Mouse (Mus musculus): Measurements from ENCODE around the gene Ptpn14.
A peak's percentile ranks its signal among the peaks of the same experiment; 100 is the strongest.

Gene Ptpn14

DNA sequence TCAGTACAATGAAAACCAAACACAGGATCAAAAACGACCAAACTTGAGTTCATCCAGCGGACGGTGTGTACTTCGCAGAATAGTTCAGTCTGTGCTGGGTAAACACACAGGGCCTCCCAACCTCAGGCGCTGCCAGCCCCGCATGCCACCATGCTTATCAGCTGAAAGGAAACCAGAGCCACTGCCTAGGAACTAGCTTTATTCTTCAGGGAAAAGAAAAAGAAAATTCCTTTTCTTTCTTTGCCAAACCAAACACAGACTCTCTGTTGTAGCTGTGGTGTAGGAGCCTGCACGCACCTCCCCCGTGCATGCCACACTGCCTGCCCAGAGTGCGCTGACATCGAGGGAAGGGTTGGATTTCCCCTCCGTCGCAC is 132.9 kb downstream of the Ptpn14 start:
- DNase-seq (ENCODE audit: inconsistent age in 2 of 2, low spot score in 1 of 2): no peak

DNA sequence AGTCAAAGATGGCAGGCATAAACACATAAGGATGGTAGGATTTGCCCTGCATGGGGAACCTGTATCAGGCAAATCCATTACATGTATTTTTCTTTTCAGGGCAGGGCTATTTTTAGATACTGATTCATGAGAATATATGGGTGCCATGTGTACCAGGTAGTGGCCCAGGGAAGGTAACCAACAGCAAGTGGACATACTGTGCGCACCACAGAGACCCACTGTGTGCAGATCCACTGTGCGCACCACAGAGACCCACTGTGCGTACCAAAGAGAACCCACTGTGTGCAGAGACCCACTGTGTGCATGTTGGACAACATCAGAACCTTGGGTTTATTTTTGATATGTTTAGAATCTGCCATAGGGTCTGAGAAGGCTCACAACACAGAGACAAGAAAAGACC is 135.7 kb downstream of the Ptpn14 start:
- DNase-seq (ENCODE audit: inconsistent age in 2 of 2, low spot score in 1 of 2): no peak

DNA sequence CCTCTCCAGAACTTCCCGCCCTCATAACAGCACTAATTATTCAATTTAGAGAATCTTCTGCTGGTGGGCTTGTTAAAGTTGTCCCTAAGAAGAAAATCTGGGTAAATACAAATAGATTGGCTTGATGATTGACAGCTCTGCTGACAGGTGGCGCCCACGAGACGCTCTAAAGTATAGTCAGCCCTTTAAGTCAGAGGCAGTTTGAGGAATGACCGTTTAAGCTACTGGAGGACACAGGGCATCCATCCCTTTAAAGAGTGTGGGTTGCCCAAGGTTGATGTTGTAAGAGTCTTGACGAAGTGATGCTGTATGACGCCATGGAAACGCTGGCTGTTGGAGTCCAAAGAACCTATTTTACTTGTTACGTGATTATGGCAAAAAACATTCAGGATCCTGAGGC is 136.2 kb downstream of the Ptpn14 start:
- no peak for DNase-seq (ENCODE audit: inconsistent age in 2 of 2, low spot score in 1 of 2)

DNA sequence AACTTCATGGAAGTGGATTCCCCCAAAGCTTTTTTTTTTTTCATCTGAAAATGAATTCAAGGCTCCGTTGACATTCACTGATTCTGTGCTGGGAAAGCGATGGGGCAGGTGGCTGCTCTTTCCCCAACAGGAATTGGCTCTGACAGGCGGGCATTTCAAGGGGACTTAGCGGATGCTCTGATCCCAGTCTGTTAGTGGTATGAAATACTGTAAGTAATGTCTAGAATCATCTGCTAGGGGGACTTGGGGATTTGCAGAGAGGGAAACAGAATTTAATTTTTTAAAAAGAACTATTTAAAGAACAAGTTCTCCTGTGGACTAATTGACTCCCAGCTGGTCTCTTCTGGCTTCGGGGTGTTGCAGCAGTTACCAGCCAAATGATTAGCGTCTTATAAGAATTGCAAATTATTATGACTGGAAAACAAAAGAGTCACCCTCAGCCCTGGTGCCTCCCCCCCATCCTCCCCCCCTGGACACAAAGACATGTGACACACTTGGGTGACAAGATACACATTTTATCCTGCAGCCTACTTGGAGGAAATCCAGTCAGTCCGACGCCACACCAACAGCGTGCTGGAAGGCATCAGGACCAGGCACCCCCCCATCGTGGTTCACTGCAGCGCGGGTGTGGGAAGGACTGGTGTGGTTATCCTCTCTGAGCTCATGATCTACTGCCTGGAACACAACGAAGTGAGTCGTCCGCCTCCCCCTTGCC is 136.9 kb downstream of the Ptpn14 start:
- no peak for DNase-seq (ENCODE audit: inconsistent age in 2 of 2, low spot score in 1 of 2)

DNA sequence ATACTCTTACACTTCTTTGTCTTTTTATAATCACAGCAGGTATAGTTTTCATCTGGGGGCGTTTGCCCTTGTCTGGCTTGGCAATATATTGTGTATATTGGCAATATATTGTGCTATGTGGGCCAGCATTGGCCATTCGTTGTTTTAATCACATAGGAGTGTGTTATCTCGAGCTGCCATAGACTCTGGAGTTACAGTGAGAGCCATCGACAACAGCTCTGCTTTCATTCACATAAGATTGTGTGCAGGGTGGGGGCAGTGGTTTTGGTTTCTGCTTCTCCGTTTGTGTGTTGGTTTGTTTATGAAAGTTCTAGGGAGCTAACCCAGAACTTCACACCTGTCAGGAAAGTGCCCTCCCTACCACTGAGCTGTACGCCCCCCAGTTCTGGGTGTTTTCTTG is 138.6 kb downstream of the Ptpn14 start:
- DNase-seq (ENCODE audit: inconsistent age in 2 of 2, low spot score in 1 of 2): no peak

DNA sequence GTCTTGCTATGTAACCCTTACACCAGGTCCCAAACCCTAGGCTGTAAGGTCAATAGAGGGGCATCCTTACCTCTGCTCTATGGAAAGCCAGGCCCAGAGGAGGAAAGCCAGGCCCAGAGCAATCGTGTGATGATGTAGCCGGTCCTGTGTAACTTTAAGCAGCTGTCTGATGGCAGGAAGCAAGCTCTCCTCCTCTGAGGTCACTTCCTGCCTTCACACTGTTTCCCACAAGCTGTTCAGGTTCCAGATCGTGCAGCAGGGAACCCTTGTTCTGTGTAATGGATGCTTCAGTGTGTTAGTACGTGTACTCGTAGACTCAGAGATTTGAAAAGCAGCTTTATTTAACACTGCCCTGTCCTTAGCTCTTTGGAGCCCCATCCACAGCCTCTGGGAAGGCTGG is 139.0 kb downstream of the Ptpn14 start:
- no peak for DNase-seq (ENCODE audit: inconsistent age in 2 of 2, low spot score in 1 of 2)

DNA sequence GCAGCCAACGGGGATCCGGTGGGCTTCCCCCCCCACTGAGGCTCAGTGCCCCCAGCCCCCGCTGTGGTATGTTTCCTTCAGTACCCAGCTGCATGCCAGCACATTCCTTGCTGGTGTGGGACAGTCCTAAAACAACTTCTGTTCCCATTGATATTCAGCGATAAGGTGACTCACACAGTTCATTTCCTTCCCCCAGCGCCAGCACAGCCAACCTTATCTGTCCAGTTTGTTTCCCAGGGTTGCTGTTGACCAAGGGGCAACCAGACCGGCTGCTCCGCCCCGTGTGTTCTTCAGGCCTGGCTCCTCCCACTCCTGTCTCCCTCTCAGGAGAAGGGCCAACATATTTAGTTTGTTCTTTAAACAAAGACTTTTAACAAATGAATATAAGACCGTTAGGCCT is 139.4 kb downstream of the Ptpn14 start:
- peak; percentile 81 to 83 for DNase-seq (ENCODE audit: inconsistent age in 2 of 2, low spot score in 1 of 2)

DNA sequence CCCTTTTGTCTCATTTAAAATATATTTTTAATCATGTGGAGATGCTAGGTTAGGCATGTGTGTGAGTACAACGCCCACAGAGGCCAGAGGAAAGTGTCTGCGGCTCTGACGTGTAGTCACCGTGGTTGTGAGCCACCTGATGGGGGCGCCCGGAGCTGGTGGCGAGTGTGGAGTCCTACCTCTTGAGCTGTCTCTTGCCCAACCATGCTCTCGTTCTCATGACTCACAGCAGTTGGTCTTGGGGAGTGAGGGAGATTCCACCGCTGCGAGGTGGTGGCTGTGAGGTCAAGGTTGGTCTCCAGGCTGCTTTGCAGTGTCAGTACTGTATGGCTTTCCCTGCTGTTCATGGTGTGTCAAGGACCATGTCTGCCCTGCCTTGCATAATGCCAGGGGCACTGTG is 140.0 kb downstream of the Ptpn14 start:
- peak; percentile 81 to 83 for DNase-seq (ENCODE audit: inconsistent age in 2 of 2, low spot score in 1 of 2)

DNA sequence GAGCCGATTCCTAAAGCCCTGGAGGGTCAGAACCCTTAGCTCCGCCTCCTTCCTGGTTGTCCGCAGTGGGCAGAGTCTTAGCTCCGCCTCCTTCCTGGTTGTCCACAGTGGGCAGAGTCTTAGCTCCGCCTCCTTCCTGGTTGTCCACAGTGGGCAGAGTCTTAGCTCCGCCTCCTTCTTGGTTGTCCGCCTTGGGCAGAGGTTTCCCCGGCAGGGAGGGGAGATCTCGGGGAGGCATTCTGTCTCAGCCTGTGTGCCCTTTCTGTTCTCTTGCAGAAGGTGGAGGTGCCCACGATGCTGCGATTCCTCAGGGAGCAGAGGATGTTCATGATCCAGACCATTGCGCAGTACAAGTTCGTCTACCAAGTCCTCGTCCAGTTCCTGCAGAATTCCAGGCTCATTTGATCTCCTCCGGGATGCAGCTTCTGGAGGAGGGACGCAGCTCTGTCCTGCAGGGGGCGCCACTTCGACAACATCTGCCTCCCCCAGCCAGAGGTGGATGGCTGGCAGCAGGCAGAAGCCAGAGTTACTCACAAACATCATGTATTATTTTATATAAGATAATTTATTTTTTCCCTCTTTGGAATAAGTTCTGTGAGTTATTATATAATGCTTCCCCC is 141.7 kb downstream of the Ptpn14 start:
- peak in 1 of 2 experiments; percentile 53 for DNase-seq (ENCODE audit: inconsistent age in 2 of 2, low spot score in 1 of 2)

DNA sequence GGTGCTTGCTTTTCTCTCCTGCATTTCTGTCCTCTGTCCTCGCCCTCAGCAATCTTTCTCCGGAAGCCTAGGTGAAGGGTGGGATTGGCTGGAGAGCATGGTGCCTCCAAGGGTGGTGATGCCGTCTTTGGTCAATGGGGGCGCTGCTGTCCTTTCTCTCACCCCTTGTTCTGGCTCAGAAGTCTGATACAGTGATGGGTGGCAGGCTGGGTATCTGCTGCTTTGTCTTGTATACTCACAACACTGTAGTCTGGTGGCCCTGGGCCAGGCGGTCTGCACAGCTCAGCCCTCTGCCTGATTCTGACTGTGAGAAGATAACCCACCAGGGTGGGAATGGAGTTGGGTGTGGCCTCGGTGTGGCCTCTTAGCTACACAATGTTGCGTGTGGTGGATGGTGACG is 142.5 kb downstream of the Ptpn14 start:
- no peak for DNase-seq (ENCODE audit: inconsistent age in 2 of 2, low spot score in 1 of 2)

DNA sequence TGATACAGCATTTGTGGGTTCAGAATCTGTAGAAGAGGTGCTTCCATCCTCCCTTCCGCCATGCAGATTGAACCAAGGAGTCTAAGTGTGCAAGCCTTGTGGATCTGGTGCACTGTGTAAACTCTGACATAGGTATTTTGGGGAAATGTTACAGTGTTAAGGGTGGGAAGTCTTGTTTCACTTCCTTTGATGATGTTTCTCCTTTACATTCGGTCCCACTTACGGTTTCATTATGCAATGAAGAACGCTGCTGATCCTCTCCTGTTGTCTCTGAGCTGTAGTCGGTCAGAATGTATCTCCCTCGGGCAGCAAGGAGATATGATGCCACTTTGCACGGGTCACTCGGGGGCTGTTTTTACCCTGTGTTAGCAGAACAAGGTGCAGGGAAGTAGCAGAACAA is 143.6 kb downstream of the Ptpn14 start:
- no peak for DNase-seq (ENCODE audit: inconsistent age in 2 of 2, low spot score in 1 of 2)

DNA sequence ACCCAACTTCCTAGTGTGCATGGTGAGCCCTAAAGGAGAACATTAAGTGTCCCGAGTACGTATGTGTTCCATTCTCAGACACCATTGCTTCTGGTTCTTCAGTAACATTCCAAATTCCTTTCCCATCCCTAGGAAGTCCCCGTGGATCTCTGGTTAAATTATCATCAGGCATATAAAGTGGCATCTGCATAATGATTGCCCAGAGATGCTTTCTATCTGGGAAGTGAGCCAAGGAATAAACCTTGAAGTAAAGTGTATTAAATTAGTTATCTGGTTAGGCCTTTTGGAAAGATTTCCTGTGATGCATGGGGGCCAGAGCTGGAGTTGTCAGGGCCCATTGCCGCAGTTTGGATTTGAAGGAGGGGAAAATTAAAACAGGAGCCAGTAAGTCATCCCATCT is 144.0 kb downstream of the Ptpn14 start:
- peak in 1 of 2 experiments; percentile 34 for DNase-seq (ENCODE audit: inconsistent age in 2 of 2, low spot score in 1 of 2)

DNA sequence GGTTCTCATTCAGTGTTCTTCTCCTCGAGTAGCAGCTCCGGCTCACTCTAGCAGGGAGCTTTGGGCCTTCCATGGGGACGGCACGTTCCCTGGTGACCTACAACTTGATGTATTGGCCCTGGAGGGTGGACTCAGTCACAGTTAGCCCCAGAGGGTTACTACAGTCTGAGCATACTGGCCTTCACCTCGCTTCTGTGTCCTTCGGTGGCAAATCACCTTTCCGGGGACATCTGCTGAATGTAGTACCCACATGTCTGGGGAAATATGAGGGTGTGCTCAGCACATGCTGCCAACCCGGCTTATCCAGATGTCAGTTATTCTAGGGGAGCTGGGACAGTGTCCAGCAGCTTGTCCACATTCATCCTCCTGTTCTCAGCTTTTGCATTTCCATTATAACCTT is 145.5 kb downstream of the Ptpn14 start:
- DNase-seq (ENCODE audit: inconsistent age in 2 of 2, low spot score in 1 of 2): peak; percentile 66 to 74

DNA sequence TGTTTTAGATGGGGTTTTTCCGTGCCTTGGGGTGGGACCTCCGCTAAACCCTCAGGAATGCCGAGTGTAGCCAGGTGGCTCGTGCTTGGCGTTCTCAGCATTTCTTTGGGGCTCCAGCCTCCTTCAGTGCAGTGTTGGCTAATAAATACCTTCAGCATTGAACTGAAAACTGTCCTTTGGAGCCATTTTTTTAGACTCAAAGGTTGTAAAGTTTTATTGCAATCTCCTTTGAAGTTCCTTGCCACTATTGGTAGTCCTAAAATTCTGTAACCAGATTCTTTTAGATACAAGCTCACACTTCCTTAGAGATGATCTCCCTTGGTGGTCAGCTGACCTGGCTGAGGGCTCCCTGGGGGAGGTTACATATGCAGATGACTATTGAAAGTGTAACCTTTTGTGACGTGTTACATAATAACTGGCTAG is 147.4 kb downstream of the Ptpn14 start:
- no peak for DNase-seq (ENCODE audit: inconsistent age in 2 of 2, low spot score in 1 of 2)

DNA sequence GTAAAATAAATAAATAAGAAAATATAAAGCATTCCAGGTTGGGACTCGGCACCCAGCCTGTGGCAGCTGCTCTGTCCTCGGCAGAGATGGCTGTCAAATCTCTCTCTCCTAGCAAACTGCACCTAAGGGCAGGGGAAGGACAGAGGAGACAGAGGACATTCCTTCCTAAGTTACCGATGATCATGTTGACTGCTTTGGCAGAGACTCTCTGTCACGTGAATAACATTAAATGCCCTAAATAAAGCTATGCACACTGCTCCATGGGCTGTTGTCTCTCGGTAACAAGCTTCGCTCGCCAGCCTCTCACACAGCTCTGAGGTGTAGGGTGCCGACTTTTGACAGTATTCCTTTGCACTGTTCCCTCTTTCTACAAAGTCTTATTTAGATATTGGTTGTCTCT is 148.1 kb downstream of the Ptpn14 start:
- no peak for DNase-seq (ENCODE audit: inconsistent age in 2 of 2, low spot score in 1 of 2)

DNA sequence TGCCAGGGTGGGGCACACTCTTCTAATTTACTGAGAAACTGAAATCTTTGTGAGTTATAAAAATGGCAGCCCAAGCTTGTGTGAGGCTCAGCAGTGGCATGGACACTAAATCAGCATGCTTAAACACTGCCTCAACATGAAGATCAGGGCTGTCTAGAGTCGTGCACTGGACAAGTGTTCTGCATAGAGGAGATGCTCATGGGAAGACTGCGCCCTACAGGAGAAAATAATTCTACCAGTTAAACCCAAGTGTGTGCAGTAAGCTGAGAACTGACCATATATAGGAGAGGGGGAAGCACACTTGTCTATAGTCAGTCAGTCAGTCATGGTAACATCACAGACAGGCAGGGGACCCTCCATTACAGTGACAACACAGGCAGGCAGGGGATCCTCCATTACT is 151.1 kb downstream of the Ptpn14 start:
- DNase-seq (ENCODE audit: inconsistent age in 2 of 2, low spot score in 1 of 2): no peak

DNA sequence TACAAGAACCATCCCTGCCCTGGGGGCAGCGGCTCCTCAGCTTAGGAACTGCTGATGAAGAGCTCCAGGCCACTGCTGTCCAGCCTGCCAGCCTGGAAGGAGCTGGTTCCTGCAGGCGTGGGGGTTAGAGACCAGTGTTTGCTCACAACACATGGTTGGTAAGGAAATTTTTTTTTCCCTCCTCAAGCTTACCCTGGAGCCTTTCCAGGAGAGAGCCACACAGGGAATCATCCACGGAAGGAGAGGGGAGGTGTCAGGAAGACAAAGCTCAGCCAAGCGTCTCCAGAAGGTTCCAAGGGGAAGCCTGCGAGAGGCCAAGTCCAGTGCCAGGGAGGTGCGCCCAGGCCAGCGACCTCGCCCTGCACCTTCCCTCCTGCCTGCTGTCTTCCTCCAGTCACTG is 151.9 kb downstream of the Ptpn14 start:
- peak; percentile 41 to 74 for DNase-seq (ENCODE audit: inconsistent age in 2 of 2, low spot score in 1 of 2)

DNA sequence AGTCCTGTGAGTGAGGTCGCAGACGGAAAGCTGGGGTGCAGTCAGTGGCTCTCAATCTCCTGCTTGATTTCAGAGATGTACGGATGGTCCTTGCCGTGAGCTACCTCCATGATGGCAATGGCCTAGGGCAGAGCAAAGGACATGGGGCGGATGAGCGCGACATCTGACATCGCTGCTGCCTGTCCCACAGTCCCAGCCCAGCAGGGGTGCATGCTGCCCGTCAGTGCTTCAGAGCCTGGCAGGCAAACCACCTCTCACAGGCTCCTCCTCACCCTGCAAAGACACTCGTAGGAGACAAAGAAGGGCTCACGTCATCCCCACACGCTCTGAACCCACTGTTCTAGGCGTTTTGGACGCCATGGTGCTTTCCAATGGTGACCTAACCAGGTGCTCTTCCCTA is 152.7 kb downstream of the Ptpn14 start:
- peak in 1 of 2 experiments; percentile 35 for DNase-seq (ENCODE audit: inconsistent age in 2 of 2, low spot score in 1 of 2)

DNA sequence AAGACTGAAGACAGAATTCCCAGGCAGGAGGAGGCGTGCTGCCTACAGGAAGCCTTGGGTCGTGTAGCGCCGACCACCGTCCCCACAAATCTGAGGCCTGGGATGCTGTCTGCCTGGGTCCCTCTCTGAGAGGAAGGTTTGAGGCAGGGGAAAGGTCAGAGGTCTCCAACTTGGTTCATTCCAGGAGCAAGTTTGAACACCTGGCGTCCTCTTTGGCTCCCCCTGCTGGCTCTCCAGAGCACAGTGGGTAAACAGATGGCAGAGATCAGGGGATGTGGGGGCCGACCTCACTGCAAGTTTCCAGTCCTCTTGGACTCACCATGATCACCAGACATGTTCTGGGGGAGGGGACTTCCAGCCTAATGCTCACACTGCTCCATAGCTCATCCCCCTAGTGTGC is 154.8 kb downstream of the Ptpn14 start:
- DNase-seq (ENCODE audit: inconsistent age in 2 of 2, low spot score in 1 of 2): peak; percentile 43 to 70

DNA sequence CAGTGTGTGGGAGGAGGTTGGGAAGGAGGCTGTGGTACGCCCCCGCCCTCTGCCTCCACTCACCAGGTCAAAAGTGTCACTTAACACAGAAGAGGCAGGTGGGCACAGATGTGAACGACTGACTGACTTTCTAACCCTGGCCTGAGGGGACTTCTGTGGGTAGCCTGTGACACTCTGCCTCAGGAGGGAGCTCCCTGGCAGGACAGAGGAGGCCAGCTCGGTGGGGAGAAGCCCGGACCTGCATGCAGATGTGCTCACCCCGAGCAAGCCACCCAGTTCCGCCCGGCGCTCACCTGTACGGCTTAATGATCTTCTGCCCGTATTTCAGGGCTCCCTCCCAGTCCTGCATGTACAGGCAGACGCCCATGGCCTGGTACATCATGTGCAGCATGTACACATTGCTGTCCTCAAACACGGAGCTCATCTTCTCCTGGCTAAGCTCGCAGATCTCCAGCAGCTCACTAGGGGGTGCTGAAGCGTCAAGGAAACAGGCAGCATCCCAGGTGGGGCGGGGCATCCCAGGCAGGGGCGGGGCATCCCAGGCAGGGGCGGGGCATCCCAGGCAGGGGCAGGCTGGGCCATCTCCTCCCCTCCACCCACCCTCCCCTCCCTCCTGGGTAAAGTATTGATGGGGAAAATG is 155.6 kb downstream of the Ptpn14 start:
- DNase-seq (ENCODE audit: inconsistent age in 2 of 2, low spot score in 1 of 2): peak; percentile 44 to 81

DNA sequence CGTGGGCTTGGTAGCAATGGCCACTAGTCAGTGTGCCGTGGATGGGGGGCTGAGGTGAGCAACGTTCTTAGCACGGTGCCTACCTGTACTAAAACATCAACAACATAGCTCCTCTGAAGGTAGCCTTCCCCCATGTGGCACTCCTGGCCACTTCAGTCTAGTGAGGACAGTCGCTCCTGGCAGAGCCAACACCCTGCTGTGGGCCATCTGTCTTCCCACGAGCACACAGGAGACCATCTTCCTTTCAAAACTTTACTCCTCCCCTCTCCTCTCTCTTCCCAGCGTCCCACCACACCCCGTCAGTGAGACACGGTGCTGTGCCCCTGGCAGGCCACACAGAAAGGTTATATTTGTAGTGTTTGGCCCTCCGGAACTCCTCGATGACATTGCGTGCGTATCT is 156.9 kb downstream of the Ptpn14 start:
- DNase-seq (ENCODE audit: inconsistent age in 2 of 2, low spot score in 1 of 2): no peak

DNA sequence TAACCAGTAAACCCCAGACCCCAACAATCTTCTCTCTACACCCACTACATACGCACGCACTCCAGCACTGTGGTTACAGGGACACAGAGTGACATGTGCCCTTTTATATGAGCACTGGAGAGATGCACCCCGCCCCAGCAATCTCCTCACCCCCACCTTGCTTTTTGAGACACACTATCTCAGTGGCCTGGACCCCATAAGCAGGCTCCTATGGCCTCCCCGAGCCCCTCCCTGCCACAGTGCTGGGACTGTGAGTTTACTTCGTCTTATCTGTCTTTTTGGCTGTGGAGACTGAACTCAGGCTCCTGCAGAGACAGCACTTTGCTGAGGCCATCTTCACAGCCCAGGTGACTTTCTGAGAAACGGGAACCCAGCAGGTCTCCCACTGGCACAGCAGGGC is 157.9 kb downstream of the Ptpn14 start:
- no peak for DNase-seq (ENCODE audit: inconsistent age in 2 of 2, low spot score in 1 of 2)

DNA sequence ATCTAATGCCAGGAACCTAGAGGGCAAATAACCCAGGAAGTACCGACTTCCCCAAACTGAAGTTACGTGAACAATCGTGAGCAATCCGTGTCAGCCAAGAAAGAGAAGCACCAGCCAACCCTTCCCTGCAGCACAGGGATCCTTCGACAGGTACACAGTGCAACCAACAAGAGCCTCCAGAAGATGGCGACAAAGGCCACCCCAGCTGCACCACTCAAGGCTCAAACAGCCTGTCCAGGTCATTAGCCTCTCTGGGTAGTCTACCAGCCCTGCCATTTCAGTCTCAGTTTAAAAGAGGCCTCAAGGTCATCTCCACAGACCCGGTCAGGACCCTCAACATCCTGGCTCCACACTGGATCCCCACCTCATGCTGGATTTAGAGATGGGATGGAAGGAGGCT is 159.4 kb downstream of the Ptpn14 start:
- DNase-seq (ENCODE audit: inconsistent age in 2 of 2, low spot score in 1 of 2): peak; percentile 69 to 87

Measured in adrenal gland, adult (tissue).